Mouse (Mus musculus) lung, adult 2 months (tissue): Measurements from ENCODE around the gene Ccdc42.

Experiments
- CTCF ChIP-seq: fragments of 200-500 bp; IDR thresholded peaks from 2 replicates; pipeline ENCODE4 v1.5.1; 2011; ENCODE audit warnings: mild to moderate bottlenecking, low read length, control low read depth; ENCODE audit not compliant: insufficient read depth
- POLR2A ChIP-seq: fragments of 200-500 bp; IDR thresholded peaks from 2 replicates; pipeline ENCODE4 v1.6.1; 2011; ENCODE audit warnings: low read depth, mild to moderate bottlenecking, control low read depth, low read length, borderline replicate concordance; ENCODE audit errors: extremely low read depth

DNA sequence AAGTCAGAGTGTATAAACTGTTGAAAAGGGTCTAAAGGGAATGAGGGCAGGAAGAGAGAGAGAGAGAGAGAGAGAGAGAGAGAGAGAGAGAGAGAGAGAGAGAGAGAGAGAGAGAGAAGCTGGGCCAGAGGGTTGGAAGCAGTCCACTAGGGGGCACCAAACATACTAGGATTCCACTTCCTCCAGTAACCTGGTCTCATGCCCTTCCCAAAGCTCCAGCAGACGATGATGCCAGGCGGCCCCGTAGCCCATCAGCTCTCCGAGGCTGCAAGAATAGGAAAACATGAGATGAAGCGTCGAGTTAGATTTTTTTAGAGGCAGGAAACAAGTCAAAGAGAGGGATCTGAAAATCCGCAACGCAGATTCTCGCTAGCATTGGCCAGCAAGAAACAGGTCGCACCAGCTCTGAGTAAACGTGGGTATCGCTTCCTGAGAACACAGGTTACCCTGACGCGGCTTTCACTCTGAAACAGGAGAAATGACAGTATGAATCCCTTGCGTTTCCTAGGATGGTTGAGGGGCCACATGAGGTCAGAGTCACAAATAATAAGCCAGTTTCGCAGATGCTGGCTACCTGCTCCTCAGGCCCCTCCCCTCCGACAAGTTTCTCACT lies 20.3 kb upstream of the Ccdc42 start:
- no peak for TF ChIP-seq POLR2A
- TF ChIP-seq CTCF, result peak; percentile 68
